Mouse (Mus musculus) limb, embryonic 11.5 days (tissue): ENCODE measurements at regions not wholly inside any gene's neighbourhood (a gene's known extent, or its start where the extent isn't known, plus 50 kb on each side); places are given as distances from the start of the nearest gene placed in this dataset.

Experiments
- ATAC-seq: fragments of 200-750 bp; cut with Nextera tagmentation; 2 replicates; pipeline ENCODE4 v1.8.0; 2017; ENCODE audit warnings: low read depth; ENCODE audit not compliant: insufficient number of reproducible peaks, low FRiP score, low TSS enrichment
- DNase-seq: peaks from one replicate; pipeline ENCODE4 v3.0.0-alpha.2; 2015; ENCODE audit warnings: low spot score
- H3K27ac ChIP-seq: fragments of 300-500 bp; sonication (generic); replicated peaks from 2 replicates; pipeline ENCODE4 v1.5.1; 2014; ENCODE audit warnings: low read depth, mild to moderate bottlenecking, low read length
- H3K27me3 ChIP-seq: fragments of 300-500 bp; sonication (generic); 2 replicates; pipeline ENCODE4 v1.6.1; 2014; ENCODE audit warnings: mild to moderate bottlenecking, low read length, mixed read lengths; ENCODE audit not compliant: control insufficient read depth, insufficient read depth
- H3K36me3 ChIP-seq: fragments of 300-500 bp; sonication (generic); 2 replicates; pipeline ENCODE4 v1.6.1; 2014; ENCODE audit warnings: mild to moderate bottlenecking, low read length, moderate library complexity, mixed read lengths; ENCODE audit not compliant: control insufficient read depth, insufficient read depth
- H3K4me1 ChIP-seq: fragments of 300-500 bp; sonication (generic); 2 replicates; pipeline ENCODE4 v1.6.1; 2014; ENCODE audit warnings: low read length, mixed read lengths; ENCODE audit not compliant: control insufficient read depth, insufficient read depth
- H3K4me2 ChIP-seq: fragments of 300-500 bp; sonication (generic); 2 replicates; pipeline ENCODE4 v1.6.1; 2014; ENCODE audit warnings: low read depth, mild to moderate bottlenecking, moderate library complexity; ENCODE audit not compliant: severe bottlenecking
- H3K4me3 ChIP-seq: fragments of 300-500 bp; sonication (generic); 2 replicates; pipeline ENCODE4 v1.5.1; 2014; ENCODE audit warnings: low read depth, low read length
- H3K9ac ChIP-seq: fragments of 300-500 bp; sonication (generic); 2 replicates; pipeline ENCODE4 v1.6.1; 2014; ENCODE audit warnings: mild to moderate bottlenecking, low read length
- H3K9me3 ChIP-seq: fragments of 300-500 bp; sonication (generic); 2 replicates; pipeline ENCODE4 v1.6.1; 2016; ENCODE audit warnings: low read length; ENCODE audit not compliant: control insufficient read depth
- WGBS: fragments of 180-500 bp; shearing (Covaris S2); extraction: QIAGEN DNeasy Blood & Tissue Kit; methylation state at CpG from one replicate; pipeline ENCODE4 v1.1.7; 2014; 5-methylcytosine and 5-hydroxymethylcytosine counted together

- Histone ChIP-seq H3K27ac (no peak overlapping the region), H3K4me3 (no peak overlapping the region), H3K27me3 (no peaks in the 10 kb centered on the region), H3K9ac (no peak overlapping the region), H3K9me3 (no peaks in the 10 kb centered on the region), H3K4me2 (no peak overlapping the region), H3K4me1 (no peaks in the 10 kb centered on the region), H3K36me3 (no peaks in the 10 kb centered on the region)
- 84% methylated on average over 1 of the region's 1 CpGs for WGBS
- no peak for DNase-seq
- no peak for ATAC-seq
Measured at GRCm38 (mm10) chr16:27507212-27507611, 118.5 kb downstream of the Ccdc50 start.

DNA sequence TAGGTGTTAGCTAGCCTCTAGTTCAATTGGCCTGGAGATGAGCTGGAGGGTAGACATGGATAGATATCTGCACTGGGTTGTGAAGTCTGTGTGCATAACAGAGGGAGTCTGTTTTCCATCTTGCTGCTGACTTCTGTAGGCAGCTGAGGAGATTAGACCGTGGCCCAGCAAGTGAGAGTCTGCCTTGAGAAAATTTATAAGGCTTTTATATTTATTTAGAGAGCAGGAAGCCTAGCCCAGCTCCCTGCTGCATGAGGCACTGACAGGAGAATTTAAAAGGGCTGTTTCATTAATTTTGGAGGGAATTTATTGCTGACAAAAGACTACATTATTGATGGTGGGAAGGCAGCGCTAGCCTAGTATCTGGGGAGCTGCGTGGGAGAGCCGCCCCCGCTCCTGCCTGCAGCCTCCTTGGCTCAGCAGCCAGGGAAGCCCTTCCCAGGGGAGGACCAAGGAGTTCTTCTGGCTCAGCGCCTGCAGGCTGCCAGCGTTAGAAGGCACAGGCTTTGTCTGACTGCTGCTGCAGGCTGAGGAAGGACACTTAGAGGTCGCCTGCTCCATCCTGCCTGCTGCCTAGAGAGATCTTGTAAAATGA, 135.0 kb downstream of the Ccdc50 start:
- H3K9me3 ChIP-seq = no peaks in the 10 kb centered on the region
- DNase-seq = peak; percentile 49
- H3K27ac ChIP-seq = no peak overlapping the region; the same call in 1 of the 2 replicates
- ATAC-seq = peak; percentile 51; the same call in 1 of the 2 replicates
- no peak overlapping the region for H3K4me2 ChIP-seq
- 0 out of 2 replicates have a peak, but pooled peaks cover 5% of the 10 kb centered on the region for H3K4me1 ChIP-seq
- no peak overlapping the region for H3K4me3 ChIP-seq
- H3K27me3 ChIP-seq = no peaks in the 10 kb centered on the region
- no peaks in the 10 kb centered on the region for H3K36me3 ChIP-seq
- no peak overlapping the region for H3K9ac ChIP-seq
- 20% methylated on average over 8 of the region's 8 CpGs for WGBS

DNA sequence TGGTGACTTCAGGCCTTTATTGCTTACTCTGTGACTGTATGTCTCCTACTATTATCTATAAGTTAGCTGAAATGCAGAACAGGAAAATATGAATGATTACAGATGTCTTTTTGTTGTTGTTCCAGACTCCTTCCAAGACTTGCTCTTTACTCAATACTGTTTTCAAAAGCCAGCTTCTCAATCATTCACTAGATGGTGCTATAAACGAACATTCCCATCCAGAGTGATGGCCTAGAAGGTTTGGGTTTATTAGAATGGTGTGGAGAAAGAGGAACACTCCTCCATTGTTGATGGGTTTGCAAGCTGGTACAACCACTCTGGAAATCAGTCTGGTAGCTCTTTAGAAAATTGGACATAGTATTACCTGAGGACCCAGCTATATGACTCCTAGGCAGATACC, 138.0 kb downstream of the Ccdc50 start:
- Histone ChIP-seq H3K9me3 (no peaks in the 10 kb centered on the region), H3K4me1 (0 out of 2 replicates have a peak, but pooled peaks cover 5% of the 10 kb centered on the region), H3K4me3 (no peak overlapping the region), H3K9ac (no peak overlapping the region), H3K36me3 (no peaks in the 10 kb centered on the region), H3K4me2 (no peak overlapping the region), H3K27me3 (no peaks in the 10 kb centered on the region), H3K27ac (no peak overlapping the region)
- ATAC-seq (no peak), DNase-seq (no peak)
- WGBS = 50% methylated on average over 1 of the region's 1 CpGs

DNA sequence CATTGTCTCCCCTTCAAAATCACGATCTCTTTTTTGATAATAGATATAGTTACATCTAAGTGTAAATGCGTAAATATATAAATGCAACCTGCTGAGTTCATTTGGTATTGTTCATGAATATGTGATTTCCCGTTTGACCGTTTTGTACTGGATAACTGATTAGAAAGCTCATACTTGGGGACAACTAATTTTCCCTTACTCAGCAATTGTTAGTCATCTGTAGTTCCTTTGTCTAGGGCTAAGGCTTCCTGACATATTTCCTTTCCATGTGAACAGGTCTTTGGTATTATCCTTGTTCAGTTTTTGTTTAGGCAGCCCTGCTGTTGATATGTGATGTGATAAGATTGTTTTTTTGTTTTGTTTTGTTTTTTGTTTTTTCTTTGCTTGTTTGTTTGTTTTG, 142.0 kb downstream of the Ccdc50 start:
- Histone ChIP-seq H3K9ac (no peak overlapping the region), H3K9me3 (no peaks in the 10 kb centered on the region), H3K36me3 (no peaks in the 10 kb centered on the region), H3K27me3 (no peaks in the 10 kb centered on the region), H3K4me2 (no peak overlapping the region), H3K4me3 (no peak overlapping the region), H3K4me1 (no peaks in the 10 kb centered on the region), H3K27ac (no peak overlapping the region)
- DNase-seq = no peak
- WGBS = 96% methylated on average over 4 of the region's 4 CpGs
- no peak for ATAC-seq
